16 mouse cellular contexts compared by ENCODE assay signal in the genomic region with DNA sequence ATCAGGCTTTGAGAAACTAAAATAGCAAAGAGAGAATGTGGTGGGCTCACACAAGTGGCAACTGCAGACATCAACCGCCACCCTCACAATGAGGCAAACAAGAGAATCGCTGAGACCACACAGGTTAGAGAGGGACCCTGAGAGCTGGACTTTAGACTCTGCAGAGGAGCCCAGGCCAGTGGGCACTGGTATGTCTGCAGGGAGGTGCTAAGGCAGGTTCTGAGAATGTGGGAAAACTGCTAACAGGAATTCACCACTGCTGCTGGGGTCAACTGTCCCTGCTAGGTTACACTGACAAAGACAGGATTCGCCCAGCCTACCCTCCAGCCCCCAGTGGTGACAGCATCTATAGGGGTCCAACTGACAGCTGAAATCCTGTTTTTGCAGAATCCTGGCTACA.
"Had no signal": no experiment of that assay in that cellular context is flagged by ENCODE, and none has a peak within 500 bp of the region (broad histone marks: within the 10 kb centered on the region; RNA-seq: fewer than 3 reads in every experiment).

No protein-coding gene starts in this region.

- H3K27me3 ChIP-seq: limb, embryonic 15.5 days; midbrain, embryonic 13.5 days had no signal

- H3K27ac ChIP-seq: limb, embryonic 15.5 days; liver, embryonic 14.5 days; macrophage; midbrain, embryonic 13.5 days; stomach, postnatal 0 days had no signal

- H3K9me3 ChIP-seq: limb, embryonic 15.5 days; midbrain, embryonic 13.5 days had no signal

- DNase-seq: kidney, adult 2 months; left cerebral cortex, postnatal 4 days; liver, postnatal 0 days; lung, embryonic 14.5 days; right cerebral cortex, adult 18-20 months; right cerebral cortex, postnatal 14 days; right cerebral cortex, postnatal 4 days; thymus, adult 2 months; thymus, postnatal 14 days; thymus, postnatal 4 days had no signal

- H3K9ac ChIP-seq: limb, embryonic 15.5 days; liver, embryonic 14.5 days; liver, postnatal 0 days; lung, embryonic 14.5 days; midbrain, embryonic 13.5 days had no signal

- H3K4me2 ChIP-seq: limb, embryonic 15.5 days; liver, embryonic 11.5 days; lung, embryonic 14.5 days; midbrain, embryonic 13.5 days had no signal

- ATAC-seq: liver, postnatal 0 days; midbrain, embryonic 13.5 days had no signal

- H3K4me1 ChIP-seq: limb, embryonic 15.5 days had no signal

- H3K4me3 ChIP-seq: limb, embryonic 15.5 days; midbrain, embryonic 13.5 days had no signal
